Mouse (Mus musculus) lung, adult 10 weeks (tissue): ENCODE results near the gene Lmf1. TPM values are rescaled to one million over a fixed set of nuclear protein-coding genes. Genes with fewer than 3 reads are reported as not detected.

Experiments
- polyA plus RNA-seq: library from polyadenylated mRNA; stranded (reverse); fragments of 350-450 nt; fragmentation: Illumina TruSeq; extraction: RNeasy Lipid Tissue Mini Kit (QIAGEN cat#74804); gene quantifications from one replicate; pipeline ENCODE4 v1.2.3, GENCODE M21; 2014; ENCODE audit warnings: low read depth, low replicate concordance; ENCODE audit not compliant: insufficient read depth

Gene Lmf1
- 12.0 TPM for polyA plus RNA-seq

GRCm38 (mm10) chr17:25578920-25579319 lies at the start of gene Lmf1:
TSS of gene Lmf1 (plus strand) at chr17:25579085.

GRCm38 (mm10) chr17:25570648-25571452 lies 8.0 kb upstream of the Lmf1 start, which contains the start of gene Sox8:
TSS of gene Sox8 (minus strand) at chr17:25570686.

Other genes starting within 250 kb of the Lmf1 start
- not detected for gene Tpsab1, start 233.5 kb upstream of the Lmf1 start, polyA plus RNA-seq
- gene Tpsb2, start 212.8 kb upstream of the Lmf1 start, polyA plus RNA-seq = 2.1 TPM
- not detected for gene Tpsg1, start 209.8 kb upstream of the Lmf1 start, polyA plus RNA-seq
- gene Cacna1h, start 145.3 kb upstream of the Lmf1 start, polyA plus RNA-seq = 0.41 TPM
- 8.8 TPM for gene Tekt4, start 124.5 kb upstream of the Lmf1 start, polyA plus RNA-seq
- gene Sstr5, start 81.8 kb upstream of the Lmf1 start, polyA plus RNA-seq = not detected
- gene Sox8, start 8.4 kb upstream of the Lmf1 start, polyA plus RNA-seq = 0.21 TPM
- gene Gng13, start 138.1 kb downstream of the Lmf1 start, polyA plus RNA-seq = 0.90 TPM
- gene Chtf18, start 148.3 kb downstream of the Lmf1 start, polyA plus RNA-seq = 1.0 TPM
- 9.4 TPM for gene Rpusd1, start 148.6 kb downstream of the Lmf1 start, polyA plus RNA-seq
- gene Mslnl, start 157.0 kb downstream of the Lmf1 start, polyA plus RNA-seq = not detected
- gene Msln, start 175.3 kb downstream of the Lmf1 start, polyA plus RNA-seq = 49.1 TPM
- gene Narfl, start 194.7 kb downstream of the Lmf1 start, polyA plus RNA-seq = 12.8 TPM
- 24.0 TPM for gene Haghl, start 206.6 kb downstream of the Lmf1 start, polyA plus RNA-seq
- gene Ccdc78, start 207.5 kb downstream of the Lmf1 start, polyA plus RNA-seq = 10.3 TPM
- gene Fam173a, start 213.8 kb downstream of the Lmf1 start, polyA plus RNA-seq = 73.2 TPM
- not detected for gene AC134908.4, start 216.6 kb downstream of the Lmf1 start, polyA plus RNA-seq
- gene Metrn, start 218.1 kb downstream of the Lmf1 start, polyA plus RNA-seq = 24.7 TPM
- gene Fbxl16, start 230.0 kb downstream of the Lmf1 start, polyA plus RNA-seq = 1.5 TPM
- 6.9 TPM for gene Wdr24, start 244.5 kb downstream of the Lmf1 start, polyA plus RNA-seq
- 26.4 TPM for gene Jmjd8, start 249.8 kb downstream of the Lmf1 start, polyA plus RNA-seq